Mouse (Mus musculus) erythroblast, embryonic 14.5 days (primary cell): ENCODE measurements around the gene P2rx7.

Source experiments
- GATA1 ChIP-seq: IDR thresholded peaks from 2 replicates; pipeline ENCODE4 v1.6.1; 2012; ENCODE audit warnings: low read length, inconsistent platforms, mixed read lengths
- TAL1 ChIP-seq: IDR thresholded peaks from 3 replicates; pipeline ENCODE4 v1.6.1; 2012; ENCODE audit warnings: low read length, inconsistent platforms, mixed read lengths

GRCm38 (mm10) chr5:122652506-122652905 lies 8.8 kb downstream of the P2rx7 start:
- TF ChIP-seq GATA1 (peak; percentile 61), TAL1 (peak; percentile 61)
